Mouse (Mus musculus): ENCODE data around the gene Plbd2. TPM values are rescaled to one million over a fixed set of nuclear protein-coding genes. Genes with fewer than 3 reads are reported as not detected.
A peak's percentile ranks its signal among the peaks of the same experiment; 100 is the strongest.

Gene Plbd2
- polyA plus RNA-seq, 1 experiment from 2014 or later, result 50.5 TPM

DNA sequence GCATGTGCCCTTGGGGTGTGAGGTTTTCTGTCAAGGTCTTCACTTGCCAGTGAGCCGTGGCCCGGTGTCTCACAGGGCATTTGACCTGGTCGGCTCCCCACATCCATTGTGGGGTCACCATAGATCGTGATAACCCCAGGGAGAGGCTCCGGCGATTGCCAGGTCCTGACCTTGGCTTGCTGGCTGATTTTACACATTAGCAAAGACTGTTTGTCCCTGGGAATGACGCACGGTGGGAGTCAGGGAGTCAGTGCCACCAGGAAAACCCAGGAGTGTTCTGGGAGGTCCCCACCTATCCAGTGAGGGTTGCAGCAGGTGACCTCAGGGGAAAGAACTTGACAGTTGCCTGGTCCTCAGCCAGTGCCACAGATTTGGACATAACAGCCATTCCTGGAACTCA lies 30.7 kb downstream of the Plbd2 start, which contains the start of gene Sdsl:
Gene Sdsl, minus strand, starts transcription at position 41 of the 400 bp plus-strand sequence.
- H3K4me2 ChIP-seq (ENCODE audit: low read depth, low read length), result no peak within 1 kb of the TSS
- no peaks in the 10 kb centered on the region; the same call in 1 of the 2 replicates for H3K27me3 ChIP-seq (ENCODE audit: control insufficient read depth, insufficient read depth, low read depth, low read length)
- no peak within 1 kb of the TSS for H3K27ac ChIP-seq (ENCODE audit: low read length)
- H3K4me3 ChIP-seq (ENCODE audit: low read length), result no peak within 1 kb of the TSS
- no peak for ATAC-seq (ENCODE audit: low read depth)
- H3K36me3 ChIP-seq (ENCODE audit: control insufficient read depth, insufficient read depth, low read length), result no peaks in the 10 kb centered on the region
- H3K9ac ChIP-seq (ENCODE audit: low read length), result no peak within 1 kb of the TSS
- no peaks in the 10 kb centered on the region for H3K9me3 ChIP-seq (ENCODE audit: control insufficient read depth, low read length)
- 56% methylated on average over 8 of the region's 8 CpGs for WGBS
- peaks cover 5% of the 10 kb centered on the region for H3K4me1 ChIP-seq (replicated peaks; ENCODE audit: control insufficient read depth, insufficient read depth, low read length)

DNA sequence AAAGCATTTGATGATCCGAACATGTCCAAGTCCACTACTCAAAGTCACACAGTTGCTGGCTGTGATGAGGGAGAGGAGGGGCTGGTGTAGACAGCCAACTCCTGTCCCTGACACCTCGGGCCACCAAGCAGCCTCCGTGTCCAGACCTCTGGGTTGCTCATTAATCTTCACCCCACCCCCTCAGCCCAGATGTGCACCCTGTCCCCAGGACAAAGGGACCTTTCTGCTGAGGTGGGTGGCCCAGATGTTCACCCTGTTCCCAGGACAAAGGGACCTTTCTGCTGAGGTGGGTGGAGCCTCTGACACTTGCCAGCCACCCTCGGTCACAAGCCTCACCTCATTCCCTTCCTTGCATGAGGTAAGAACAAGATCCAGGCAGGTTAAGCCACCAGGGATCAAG lies 31.9 kb downstream of the Plbd2 start:
- no peaks in the 10 kb centered on the region for H3K9me3 ChIP-seq (ENCODE audit: control insufficient read depth, low read length)
- no peak overlapping the region for H3K27ac ChIP-seq (ENCODE audit: low read length)
- ATAC-seq (ENCODE audit: low read depth), result no peak
- WGBS, result 19% methylated on average over 4 of the region's 4 CpGs
- H3K4me2 ChIP-seq (ENCODE audit: low read depth, low read length), result no peak overlapping the region
- H3K4me3 ChIP-seq (ENCODE audit: low read length), result no peak overlapping the region
- peaks cover 5% of the 10 kb centered on the region for H3K4me1 ChIP-seq (replicated peaks; ENCODE audit: control insufficient read depth, insufficient read depth, low read length)
- H3K27me3 ChIP-seq (ENCODE audit: control insufficient read depth, insufficient read depth, low read depth, low read length), result no peaks in the 10 kb centered on the region
- H3K36me3 ChIP-seq (ENCODE audit: control insufficient read depth, insufficient read depth, low read length), result no peaks in the 10 kb centered on the region
- no peak overlapping the region for H3K9ac ChIP-seq (ENCODE audit: low read length)

DNA sequence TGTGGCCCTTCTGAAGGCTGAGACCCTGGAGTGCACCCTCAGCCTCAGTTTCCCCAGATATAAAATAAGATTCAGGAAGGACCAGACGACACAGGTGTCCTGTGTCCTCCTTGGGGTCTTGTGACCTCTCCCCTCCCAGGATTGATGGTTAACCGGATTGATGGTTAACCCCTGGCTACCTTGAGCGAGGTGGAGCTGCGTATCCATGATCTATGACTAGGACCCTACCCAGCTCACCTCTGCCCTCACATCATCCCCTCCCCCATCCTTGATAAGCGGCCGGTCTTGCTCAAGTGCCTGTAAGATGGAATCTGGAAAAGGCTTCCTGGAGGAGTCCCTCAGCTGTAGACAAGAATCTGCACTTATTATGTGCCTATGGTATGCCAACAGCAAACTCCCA lies 34.6 kb downstream of the Plbd2 start:
- Histone ChIP-seq H3K27me3 (ENCODE audit: control insufficient read depth, insufficient read depth, low read depth, low read length) (no peaks in the 10 kb centered on the region), H3K4me3 (ENCODE audit: low read length) (no peak overlapping the region), H3K4me1 (replicated peaks; ENCODE audit: control insufficient read depth, insufficient read depth, low read length) (no peaks in the 10 kb centered on the region), H3K27ac (ENCODE audit: low read length) (no peak overlapping the region), H3K9ac (ENCODE audit: low read length) (no peak overlapping the region), H3K36me3 (ENCODE audit: control insufficient read depth, insufficient read depth, low read length) (no peaks in the 10 kb centered on the region), H3K4me2 (ENCODE audit: low read depth, low read length) (no peak overlapping the region), H3K9me3 (ENCODE audit: control insufficient read depth, low read length) (no peaks in the 10 kb centered on the region)
- WGBS, result 64% methylated on average over 6 of the region's 6 CpGs
- no peak for ATAC-seq (ENCODE audit: low read depth)

DNA sequence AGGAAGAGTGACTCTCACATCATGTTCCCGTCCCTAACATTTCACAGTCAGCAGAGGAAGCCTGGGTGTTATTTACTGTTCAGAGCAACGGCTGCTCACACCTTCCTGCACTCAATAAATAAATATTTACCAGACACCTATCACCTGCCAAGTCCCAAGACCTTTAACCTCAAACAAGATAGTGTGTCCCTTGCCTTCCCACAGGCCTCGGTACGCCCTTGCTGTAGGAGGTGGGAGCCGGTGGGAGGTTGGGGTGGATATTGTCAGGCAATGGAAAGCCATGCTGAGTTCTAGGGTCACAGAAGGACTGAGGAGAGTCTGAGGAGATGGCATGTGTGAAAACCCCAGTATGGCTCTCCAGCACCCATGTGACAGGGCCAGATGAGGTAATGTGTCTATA lies 35.1 kb downstream of the Plbd2 start:
- H3K4me1 ChIP-seq (replicated peaks; ENCODE audit: control insufficient read depth, insufficient read depth, low read length), result no peaks in the 10 kb centered on the region
- no peak for ATAC-seq (ENCODE audit: low read depth)
- no peak overlapping the region for H3K4me2 ChIP-seq (ENCODE audit: low read depth, low read length)
- no peaks in the 10 kb centered on the region for H3K27me3 ChIP-seq (ENCODE audit: control insufficient read depth, insufficient read depth, low read depth, low read length)
- 45% methylated on average over 5 of the region's 5 CpGs for WGBS
- H3K9ac ChIP-seq (ENCODE audit: low read length), result no peak overlapping the region
- H3K9me3 ChIP-seq (ENCODE audit: control insufficient read depth, low read length), result no peaks in the 10 kb centered on the region
- no peaks in the 10 kb centered on the region for H3K36me3 ChIP-seq (ENCODE audit: control insufficient read depth, insufficient read depth, low read length)
- H3K27ac ChIP-seq (ENCODE audit: low read length), result no peak overlapping the region
- H3K4me3 ChIP-seq (ENCODE audit: low read length), result no peak overlapping the region

DNA sequence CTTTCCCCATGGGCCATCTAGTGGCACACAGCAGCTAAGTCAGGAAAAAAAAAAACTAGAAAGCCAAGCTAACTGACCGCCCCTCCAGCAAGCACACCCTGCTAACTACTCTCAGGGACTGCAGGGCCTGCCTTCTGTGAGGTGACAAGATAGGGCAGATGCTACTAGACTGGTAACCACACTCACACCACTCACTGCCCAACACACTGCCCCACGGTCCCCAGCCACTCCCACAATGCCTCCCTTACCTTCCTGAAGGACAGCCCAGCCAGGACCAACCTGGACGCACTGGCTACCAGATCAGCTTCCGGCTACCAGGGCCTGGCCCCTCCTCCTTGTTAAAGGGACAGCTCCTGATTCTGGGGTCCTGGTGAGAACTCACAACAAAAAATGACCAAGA lies 36.4 kb downstream of the Plbd2 start:
- Histone ChIP-seq H3K4me1 (replicated peaks; ENCODE audit: control insufficient read depth, insufficient read depth, low read length) (no peaks in the 10 kb centered on the region), H3K4me3 (ENCODE audit: low read length) (peak overlapping the region; percentile 27), H3K27me3 (ENCODE audit: control insufficient read depth, insufficient read depth, low read depth, low read length) (peaks cover 4% of the 10 kb centered on the region; the same call in 1 of the 2 replicates), H3K4me2 (ENCODE audit: low read depth, low read length) (peak overlapping the region; percentile 33), H3K9me3 (ENCODE audit: control insufficient read depth, low read length) (no peaks in the 10 kb centered on the region), H3K9ac (ENCODE audit: low read length) (no peak overlapping the region; the same call in 1 of the 2 replicates), H3K27ac (ENCODE audit: low read length) (no peak overlapping the region), H3K36me3 (ENCODE audit: control insufficient read depth, insufficient read depth, low read length) (no peaks in the 10 kb centered on the region)
- WGBS, result 2% methylated on average over 4 of the region's 4 CpGs
- no peak for ATAC-seq (ENCODE audit: low read depth)

DNA sequence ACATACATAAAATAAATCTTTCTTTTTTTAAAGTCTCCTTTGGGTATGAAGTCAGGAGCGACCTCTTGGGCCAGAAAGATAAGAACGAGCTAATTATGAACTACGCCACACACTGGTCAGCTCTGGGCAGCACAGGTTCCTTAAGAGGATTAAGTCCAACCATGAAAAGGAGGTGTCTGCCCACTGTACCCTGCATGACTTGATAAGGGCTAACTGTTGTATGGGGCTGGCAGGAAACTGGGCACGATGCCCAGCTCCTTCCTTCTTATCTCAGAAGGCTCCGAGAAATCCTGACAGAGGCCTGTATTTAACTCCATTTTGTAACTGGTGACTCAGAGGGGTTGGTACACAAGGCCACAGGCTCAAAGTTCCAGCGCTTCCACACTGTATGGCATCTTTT lies 37.6 kb downstream of the Plbd2 start:
- peaks cover 4% of the 10 kb centered on the region for H3K27me3 ChIP-seq (ENCODE audit: control insufficient read depth, insufficient read depth, low read depth, low read length)
- no peaks in the 10 kb centered on the region for H3K36me3 ChIP-seq (ENCODE audit: control insufficient read depth, insufficient read depth, low read length)
- 52% methylated on average over 6 of the region's 6 CpGs for WGBS
- no peaks in the 10 kb centered on the region for H3K4me1 ChIP-seq (replicated peaks; ENCODE audit: control insufficient read depth, insufficient read depth, low read length)
- no peak overlapping the region for H3K27ac ChIP-seq (ENCODE audit: low read length)
- no peak overlapping the region for H3K9ac ChIP-seq (ENCODE audit: low read length)
- peak; percentile 79 for ATAC-seq (ENCODE audit: low read depth)
- H3K4me3 ChIP-seq (ENCODE audit: low read length), result no peak overlapping the region
- no peaks in the 10 kb centered on the region for H3K9me3 ChIP-seq (ENCODE audit: control insufficient read depth, low read length)
- H3K4me2 ChIP-seq (ENCODE audit: low read depth, low read length), result no peak overlapping the region

DNA sequence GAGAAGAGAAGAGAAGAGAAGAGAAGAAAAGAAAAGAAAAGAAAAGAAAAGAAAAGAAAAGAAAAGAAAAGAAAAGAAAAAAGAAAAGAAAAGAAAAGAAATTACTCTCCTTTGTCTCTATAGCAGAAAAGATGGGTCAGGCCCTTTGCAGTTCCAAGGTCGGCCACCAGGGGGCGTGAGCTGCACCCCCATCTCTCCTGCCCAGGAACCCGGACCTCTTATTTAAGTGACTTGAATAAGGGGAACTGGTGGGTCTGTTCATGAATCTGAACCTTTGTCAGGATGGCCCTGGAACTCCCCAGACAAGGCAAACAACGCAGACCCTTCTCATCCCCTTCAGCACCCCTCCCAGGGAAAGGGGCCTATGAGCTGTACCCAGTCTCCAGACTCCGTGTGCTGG lies 38.4 kb downstream of the Plbd2 start:
- no peak overlapping the region for H3K4me2 ChIP-seq (ENCODE audit: low read depth, low read length)
- no peaks in the 10 kb centered on the region for H3K4me1 ChIP-seq (replicated peaks; ENCODE audit: control insufficient read depth, insufficient read depth, low read length)
- no peak overlapping the region for H3K4me3 ChIP-seq (ENCODE audit: low read length)
- H3K9me3 ChIP-seq (ENCODE audit: control insufficient read depth, low read length), result no peaks in the 10 kb centered on the region
- WGBS, result 39% methylated on average over 5 of the region's 5 CpGs
- no peak for ATAC-seq (ENCODE audit: low read depth)
- H3K36me3 ChIP-seq (ENCODE audit: control insufficient read depth, insufficient read depth, low read length), result no peaks in the 10 kb centered on the region
- no peak overlapping the region for H3K27ac ChIP-seq (ENCODE audit: low read length)
- peaks cover 4% of the 10 kb centered on the region for H3K27me3 ChIP-seq (ENCODE audit: control insufficient read depth, insufficient read depth, low read depth, low read length)
- no peak overlapping the region for H3K9ac ChIP-seq (ENCODE audit: low read length)

DNA sequence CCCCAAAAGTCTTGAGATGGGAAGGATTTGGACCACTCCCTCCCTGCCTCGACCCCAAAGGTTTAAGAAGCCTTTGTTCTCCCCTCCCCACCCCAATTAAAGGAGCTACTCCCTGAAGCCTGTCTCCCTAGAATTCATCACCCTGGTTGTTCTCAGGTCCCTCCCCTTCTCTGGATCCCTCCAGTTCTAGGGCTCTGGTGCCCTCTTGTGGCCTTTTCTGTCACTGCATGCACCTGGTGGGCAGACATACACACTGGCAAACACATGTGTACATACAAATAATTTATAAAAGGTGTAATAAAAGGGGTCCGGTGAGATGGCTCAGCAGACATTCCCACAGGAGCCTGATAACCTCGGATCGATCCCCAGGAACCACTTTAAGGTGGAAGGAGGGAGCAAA lies 39.1 kb downstream of the Plbd2 start:
- Histone ChIP-seq H3K4me1 (replicated peaks; ENCODE audit: control insufficient read depth, insufficient read depth, low read length) (no peaks in the 10 kb centered on the region), H3K27ac (ENCODE audit: low read length) (no peak overlapping the region), H3K9ac (ENCODE audit: low read length) (no peak overlapping the region), H3K27me3 (ENCODE audit: control insufficient read depth, insufficient read depth, low read depth, low read length) (peaks cover 4% of the 10 kb centered on the region), H3K36me3 (ENCODE audit: control insufficient read depth, insufficient read depth, low read length) (no peaks in the 10 kb centered on the region), H3K4me2 (ENCODE audit: low read depth, low read length) (no peak overlapping the region), H3K4me3 (ENCODE audit: low read length) (no peak overlapping the region), H3K9me3 (ENCODE audit: control insufficient read depth, low read length) (no peaks in the 10 kb centered on the region)
- 69% methylated on average over 4 of the region's 4 CpGs for WGBS
- ATAC-seq (ENCODE audit: low read depth), result no peak

DNA sequence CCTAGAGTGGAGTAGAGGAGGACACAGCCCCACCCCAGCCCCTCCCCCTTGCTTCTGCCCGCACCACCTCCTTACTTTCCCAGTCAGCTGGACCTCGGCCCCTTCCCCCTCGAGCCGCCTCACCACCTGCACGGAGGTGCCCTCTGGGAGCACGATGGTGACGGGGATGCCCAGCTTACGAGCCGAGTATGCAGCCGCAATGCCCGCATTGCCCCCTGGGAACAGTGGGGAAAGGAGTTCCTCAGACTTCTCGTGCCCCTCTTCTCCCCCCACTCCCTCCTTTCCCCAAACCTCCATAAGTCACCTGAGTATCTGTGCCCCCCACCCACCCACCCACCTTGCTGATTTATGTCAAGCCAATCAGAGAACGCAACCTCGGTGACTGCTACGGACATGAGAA lies 41.5 kb downstream of the Plbd2 start:
- H3K9ac ChIP-seq (ENCODE audit: low read length), result no peak overlapping the region
- WGBS, result 53% methylated on average over 15 of the region's 15 CpGs
- H3K4me2 ChIP-seq (ENCODE audit: low read depth, low read length), result no peak overlapping the region
- H3K36me3 ChIP-seq (ENCODE audit: control insufficient read depth, insufficient read depth, low read length), result no peaks in the 10 kb centered on the region
- H3K4me1 ChIP-seq (replicated peaks; ENCODE audit: control insufficient read depth, insufficient read depth, low read length), result no peaks in the 10 kb centered on the region
- ATAC-seq (ENCODE audit: low read depth), result no peak
- H3K27me3 ChIP-seq (ENCODE audit: control insufficient read depth, insufficient read depth, low read depth, low read length), result peaks cover 4% of the 10 kb centered on the region
- no peak overlapping the region for H3K4me3 ChIP-seq (ENCODE audit: low read length)
- H3K27ac ChIP-seq (ENCODE audit: low read length), result no peak overlapping the region
- H3K9me3 ChIP-seq (ENCODE audit: control insufficient read depth, low read length), result no peaks in the 10 kb centered on the region

DNA sequence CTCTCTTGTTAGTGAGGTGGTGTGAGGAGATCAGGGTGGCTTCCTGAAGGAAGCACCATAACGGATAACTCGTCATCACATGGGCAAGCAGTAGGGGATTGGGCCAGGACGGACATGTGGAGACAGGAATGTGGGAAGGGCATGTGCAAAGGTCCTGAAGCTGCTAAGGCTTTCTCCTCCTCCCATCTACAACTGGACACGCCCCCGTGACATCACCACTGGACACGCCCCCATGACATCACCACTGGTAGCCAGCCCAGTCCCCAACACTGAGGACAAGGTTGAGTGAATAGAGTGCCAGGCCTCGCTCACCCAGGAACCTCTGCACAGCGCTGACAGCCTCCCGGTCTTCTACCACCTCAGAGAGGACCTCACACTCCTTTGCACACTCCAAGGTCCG lies 44.3 kb downstream of the Plbd2 start:
- Histone ChIP-seq H3K27ac (ENCODE audit: low read length) (no peak overlapping the region), H3K27me3 (ENCODE audit: control insufficient read depth, insufficient read depth, low read depth, low read length) (peaks cover 16% of the 10 kb centered on the region), H3K36me3 (ENCODE audit: control insufficient read depth, insufficient read depth, low read length) (no peaks in the 10 kb centered on the region), H3K9me3 (ENCODE audit: control insufficient read depth, low read length) (no peaks in the 10 kb centered on the region), H3K4me3 (ENCODE audit: low read length) (no peak overlapping the region), H3K9ac (ENCODE audit: low read length) (no peak overlapping the region), H3K4me1 (replicated peaks; ENCODE audit: control insufficient read depth, insufficient read depth, low read length) (no peaks in the 10 kb centered on the region), H3K4me2 (ENCODE audit: low read depth, low read length) (no peak overlapping the region)
- no peak for ATAC-seq (ENCODE audit: low read depth)
- 65% methylated on average over 10 of the region's 10 CpGs for WGBS
